Mouse (Mus musculus): ENCODE data around the gene Dnm2. TPM values are rescaled to one million over a fixed set of nuclear protein-coding genes. Genes with fewer than 3 reads are reported as not detected.
"Not testable (repeated sequence)": the region's sequence is repeated elsewhere in the genome, so short reads cannot be mapped to it uniquely, and the experiment has no call there.

The Dnm2 gene
- polyA plus RNA-seq, 1 experiment from 2014 or later = 50.0 TPM

GRCm38 (mm10) chr9:21536501-21536900 is 111.8 kb downstream of the Dnm2 start:
- 63% methylated on average over 14 of the region's 14 CpGs for WGBS (ENCODE audit: insufficient replicate concordance)

GRCm38 (mm10) chr9:21537009-21537408 is 112.3 kb downstream of the Dnm2 start:
- Histone ChIP-seq H3K9me3 (replicated peaks; ENCODE audit: control insufficient read depth, low read length) (no peaks in the 10 kb centered on the region), H3K9ac (ENCODE audit: low read depth, low read length) (no peak overlapping the region), H3K27ac (ENCODE audit: low read length) (no peak overlapping the region), H3K4me2 (ENCODE audit: low read depth, low read length) (no peak overlapping the region), H3K27me3 (ENCODE audit: control insufficient read depth, insufficient read depth, low read depth, low read length) (no peaks in the 10 kb centered on the region), H3K36me3 (ENCODE audit: control insufficient read depth, insufficient read depth) (no peaks in the 10 kb centered on the region), H3K4me3 (ENCODE audit: low read depth, low read length) (no peak overlapping the region), H3K4me1 (ENCODE audit: control insufficient read depth, low read depth, low read length) (peaks cover 4% of the 10 kb centered on the region; the same call in 1 of the 2 replicates)
- no peak for ATAC-seq (ENCODE audit: low read depth)
- WGBS (ENCODE audit: insufficient replicate concordance) = 64% methylated on average over 4 of the region's 4 CpGs

More at GRCm38 (mm10) chr9:21536501-21536900, 111.8 kb downstream of the Dnm2 start:
- Histone ChIP-seq H3K36me3 (ENCODE audit: control insufficient read depth, insufficient read depth) (no peaks in the 10 kb centered on the region), H3K4me1 (ENCODE audit: control insufficient read depth, low read depth, low read length) (peaks cover 4% of the 10 kb centered on the region; the same call in 1 of the 2 replicates), H3K9me3 (replicated peaks; ENCODE audit: control insufficient read depth, low read length) (no peaks in the 10 kb centered on the region), H3K27ac (ENCODE audit: low read length) (no peak overlapping the region), H3K4me3 (ENCODE audit: low read depth, low read length) (no peak overlapping the region), H3K27me3 (ENCODE audit: control insufficient read depth, insufficient read depth, low read depth, low read length) (no peaks in the 10 kb centered on the region), H3K9ac (ENCODE audit: low read depth, low read length) (no peak overlapping the region), H3K4me2 (ENCODE audit: low read depth, low read length) (no peak overlapping the region)
- ATAC-seq (ENCODE audit: low read depth) = no peak

GRCm38 (mm10) chr9:21539981-21540753 is 115.5 kb downstream of the Dnm2 start:
- no peaks in the 10 kb centered on the region for H3K9me3 ChIP-seq (replicated peaks; ENCODE audit: control insufficient read depth, low read length)
- H3K27me3 ChIP-seq (ENCODE audit: control insufficient read depth, insufficient read depth, low read depth, low read length) = no peaks in the 10 kb centered on the region
- H3K36me3 ChIP-seq (ENCODE audit: control insufficient read depth, insufficient read depth) = no peaks in the 10 kb centered on the region
- no peak overlapping the region for H3K9ac ChIP-seq (ENCODE audit: low read depth, low read length)
- WGBS (ENCODE audit: insufficient replicate concordance) = 44% methylated on average over 7 of the region's 7 CpGs
- peak; percentile 30; the same call in 1 of the 2 replicates for ATAC-seq (ENCODE audit: low read depth)
- peaks cover 5% of the 10 kb centered on the region for H3K4me1 ChIP-seq (ENCODE audit: control insufficient read depth, low read depth, low read length)
- H3K27ac ChIP-seq (ENCODE audit: low read length) = no peak overlapping the region
- no peak overlapping the region for H3K4me2 ChIP-seq (ENCODE audit: low read depth, low read length)
- H3K4me3 ChIP-seq (ENCODE audit: low read depth, low read length) = no peak overlapping the region

- not testable (repeated sequence) for H3K4me1 ChIP-seq (ENCODE audit: control insufficient read depth, low read depth, low read length); H3K9ac ChIP-seq (ENCODE audit: low read depth, low read length); H3K36me3 ChIP-seq (ENCODE audit: control insufficient read depth, insufficient read depth); H3K27me3 ChIP-seq (ENCODE audit: control insufficient read depth, insufficient read depth, low read depth, low read length); H3K4me3 ChIP-seq (ENCODE audit: low read depth, low read length); ATAC-seq (ENCODE audit: low read depth); H3K4me2 ChIP-seq (ENCODE audit: low read depth, low read length); H3K27ac ChIP-seq (ENCODE audit: low read length); H3K9me3 ChIP-seq (replicated peaks; ENCODE audit: control insufficient read depth, low read length)
- 67% methylated on average over 2 of the region's 2 CpGs for WGBS (ENCODE audit: insufficient replicate concordance)
These were observed 117.3 kb downstream of the Dnm2 start for GRCm38 (mm10) chr9:21542001-21542400.

GRCm38 (mm10) chr9:21545351-21545915 is 120.7 kb downstream of the Dnm2 start:
- H3K36me3 ChIP-seq (ENCODE audit: control insufficient read depth, insufficient read depth) = no peaks in the 10 kb centered on the region
- ATAC-seq (ENCODE audit: low read depth) = peak; percentile 46
- no peaks in the 10 kb centered on the region for H3K9me3 ChIP-seq (replicated peaks; ENCODE audit: control insufficient read depth, low read length)
- peak overlapping the region; percentile 94 for H3K4me2 ChIP-seq (ENCODE audit: low read depth, low read length)
- peaks cover 19% of the 10 kb centered on the region for H3K4me1 ChIP-seq (ENCODE audit: control insufficient read depth, low read depth, low read length)
- no peaks in the 10 kb centered on the region for H3K27me3 ChIP-seq (ENCODE audit: control insufficient read depth, insufficient read depth, low read depth, low read length)
- 16% methylated on average over 9 of the region's 9 CpGs for WGBS (ENCODE audit: insufficient replicate concordance)
- peak overlapping the region; percentile 71 for H3K4me3 ChIP-seq (ENCODE audit: low read depth, low read length)
- H3K9ac ChIP-seq (ENCODE audit: low read depth, low read length) = peak overlapping the region; percentile 66
- H3K27ac ChIP-seq (ENCODE audit: low read length) = peak overlapping the region; percentile 94

- peak overlapping the region; percentile 94 for H3K27ac ChIP-seq (ENCODE audit: low read length)
- peaks cover 19% of the 10 kb centered on the region for H3K4me1 ChIP-seq (ENCODE audit: control insufficient read depth, low read depth, low read length)
- WGBS (ENCODE audit: insufficient replicate concordance) = under 1% methylated on average over 67 of the region's 67 CpGs
- H3K4me3 ChIP-seq (ENCODE audit: low read depth, low read length) = peak overlapping the region; percentile 71
- peak overlapping the region; percentile 66 for H3K9ac ChIP-seq (ENCODE audit: low read depth, low read length)
- no peaks in the 10 kb centered on the region for H3K9me3 ChIP-seq (replicated peaks; ENCODE audit: control insufficient read depth, low read length)
- peak; percentile 84 for ATAC-seq (ENCODE audit: low read depth)
- H3K4me2 ChIP-seq (ENCODE audit: low read depth, low read length) = peak overlapping the region; percentile 94
- H3K27me3 ChIP-seq (ENCODE audit: control insufficient read depth, insufficient read depth, low read depth, low read length) = no peaks in the 10 kb centered on the region
- peaks cover 4% of the 10 kb centered on the region; the same call in 1 of the 2 replicates for H3K36me3 ChIP-seq (ENCODE audit: control insufficient read depth, insufficient read depth)
These were observed 121.4 kb downstream of the Dnm2 start for GRCm38 (mm10) chr9:21545916-21546788.

GRCm38 (mm10) chr9:21546789-21547074 is 122.0 kb downstream of the Dnm2 start, which contains the start of gene Carm1:
Gene Carm1 (plus strand): TSS chr9:21546894.
- H3K9ac ChIP-seq (ENCODE audit: low read depth, low read length) = peak within 1 kb of the TSS; percentile 98
- peaks cover 4% of the 10 kb centered on the region; the same call in 1 of the 2 replicates for H3K36me3 ChIP-seq (ENCODE audit: control insufficient read depth, insufficient read depth)
- 0% methylated on average over 18 of the region's 52 CpGs for WGBS (ENCODE audit: insufficient replicate concordance)
- H3K4me1 ChIP-seq (ENCODE audit: control insufficient read depth, low read depth, low read length) = peaks cover 21% of the 10 kb centered on the region
- peak within 1 kb of the TSS; percentile 94 for H3K4me2 ChIP-seq (ENCODE audit: low read depth, low read length)
- no peaks in the 10 kb centered on the region for H3K27me3 ChIP-seq (ENCODE audit: control insufficient read depth, insufficient read depth, low read depth, low read length)
- no peaks in the 10 kb centered on the region for H3K9me3 ChIP-seq (replicated peaks; ENCODE audit: control insufficient read depth, low read length)
- no peak for ATAC-seq (ENCODE audit: low read depth)
- H3K27ac ChIP-seq (ENCODE audit: low read length) = peak within 1 kb of the TSS; percentile 94
- peak within 1 kb of the TSS; percentile 71 for H3K4me3 ChIP-seq (ENCODE audit: low read depth, low read length)

GRCm38 (mm10) chr9:21547075-21547941 is 122.6 kb downstream of the Dnm2 start:
- under 1% methylated on average over 47 of the region's 66 CpGs for WGBS (ENCODE audit: insufficient replicate concordance)
- Histone ChIP-seq H3K9me3 (replicated peaks; ENCODE audit: control insufficient read depth, low read length) (no peaks in the 10 kb centered on the region), H3K9ac (ENCODE audit: low read depth, low read length) (peak overlapping the region; percentile 98), H3K36me3 (ENCODE audit: control insufficient read depth, insufficient read depth) (peaks cover 4% of the 10 kb centered on the region; the same call in 1 of the 2 replicates), H3K4me3 (ENCODE audit: low read depth, low read length) (peak overlapping the region; percentile 71), H3K4me1 (ENCODE audit: control insufficient read depth, low read depth, low read length) (peaks cover 21% of the 10 kb centered on the region), H3K27me3 (ENCODE audit: control insufficient read depth, insufficient read depth, low read depth, low read length) (no peaks in the 10 kb centered on the region), H3K27ac (ENCODE audit: low read length) (peak overlapping the region; percentile 94), H3K4me2 (ENCODE audit: low read depth, low read length) (peak overlapping the region; percentile 84)
- peak; percentile 20 for ATAC-seq (ENCODE audit: low read depth)
